Mouse (Mus musculus): ENCODE measurements around the gene BC049762.

- no peak for TF ChIP-seq E2F4 (IDR thresholded peaks at IDR 0.05; ENCODE audit: borderline replicate concordance, low read depth, low read length)
- TF ChIP-seq SMC3 (IDR thresholded peaks at IDR 0.05; ENCODE audit: low read depth, low read length) = no peak
- TF ChIP-seq MAFK (IDR thresholded peaks at IDR 0.05; ENCODE audit: borderline replicate concordance, low read depth, low read length) = no peak
- TF ChIP-seq HCFC1 (IDR thresholded peaks at IDR 0.05; ENCODE audit: low read depth, low read length) = no peak
- no peak for TF ChIP-seq MAX (IDR thresholded peaks at IDR 0.05; ENCODE audit: low read length)
- TF ChIP-seq CTCF (IDR thresholded peaks at IDR 0.05 in 2 of 3, conservative IDR thresholded peaks at IDR 0.05 in 1 of 3; ENCODE audit: control insufficient read depth in 1 of 3, insufficient read depth in 1 of 3, low read depth in 2 of 3, low read length in 3 of 3, poor library complexity in 1 of 3, severe bottlenecking in 1 of 3) = no peak
- no peak for TF ChIP-seq CHD1 (IDR thresholded peaks at IDR 0.05; ENCODE audit: low read depth, low read length)
- no peak for TF ChIP-seq EP300 (IDR thresholded peaks at IDR 0.05; ENCODE audit: low read depth in 1 of 2, low read length in 2 of 2)
Observed at GRCm38 (mm10) chr11:51220308-51220707, 42.5 kb downstream of the BC049762 start, which contains the start of gene Gm12569.
